Mouse (Mus musculus) right cerebral cortex, postnatal 4 days (tissue): Measurements from ENCODE around the gene Hoxc13.

ENCODE experiments used
- DNase-seq: peaks from one replicate; pipeline ENCODE4 v3.0.0-alpha.2; 2022

Gene Hoxc13

GRCm38 (mm10) chr15:102937036-102937666, 16.2 kb downstream of the Hoxc13 start:
- DNase-seq = no peak

- DNase-seq = no peak
Measured at GRCm38 (mm10) chr15:102939256-102940155, 18.6 kb downstream of the Hoxc13 start.

GRCm38 (mm10) chr15:102942739-102943467, 22.0 kb downstream of the Hoxc13 start:
- DNase-seq = no peak

GRCm38 (mm10) chr15:102943468-102943813, 22.5 kb downstream of the Hoxc13 start:
- no peak for DNase-seq

GRCm38 (mm10) chr15:102945185-102946077, 24.5 kb downstream of the Hoxc13 start:
- DNase-seq = no peak

- no peak for DNase-seq
Measured at GRCm38 (mm10) chr15:102947276-102947675, 26.4 kb downstream of the Hoxc13 start.

GRCm38 (mm10) chr15:102948842-102949241, 27.9 kb downstream of the Hoxc13 start:
- DNase-seq = no peak

- no peak for DNase-seq
Measured at GRCm38 (mm10) chr15:102949696-102950095, 28.8 kb downstream of the Hoxc13 start.

- DNase-seq = no peak
Measured at GRCm38 (mm10) chr15:102950877-102951276, 30.0 kb downstream of the Hoxc13 start.

GRCm38 (mm10) chr15:102953561-102953960, 32.7 kb downstream of the Hoxc13 start:
- no peak for DNase-seq

GRCm38 (mm10) chr15:102954192-102955006, 33.5 kb downstream of the Hoxc13 start, which contains the start of gene Hoxc11:
Hoxc11 (plus strand) TSS chr15:102954427.
- no peak for DNase-seq

- no peak for DNase-seq
Measured at GRCm38 (mm10) chr15:102955007-102955382, 34.1 kb downstream of the Hoxc13 start.

- DNase-seq = no peak
Measured at GRCm38 (mm10) chr15:102955833-102956640, 35.1 kb downstream of the Hoxc13 start.

- no peak for DNase-seq
Measured at GRCm38 (mm10) chr15:102956906-102957305, 36.0 kb downstream of the Hoxc13 start.

- no peak for DNase-seq
Measured at GRCm38 (mm10) chr15:102959663-102960191, 38.8 kb downstream of the Hoxc13 start.

GRCm38 (mm10) chr15:102961728-102962127, 40.8 kb downstream of the Hoxc13 start:
- DNase-seq = no peak

- no peak for DNase-seq
Measured at GRCm38 (mm10) chr15:102962492-102962891, 41.6 kb downstream of the Hoxc13 start.

GRCm38 (mm10) chr15:102963259-102963658, 42.4 kb downstream of the Hoxc13 start:
- no peak for DNase-seq

GRCm38 (mm10) chr15:102963671-102964640, 43.1 kb downstream of the Hoxc13 start:
- no peak for DNase-seq
